10 mouse cellular contexts compared by ENCODE assay signal in genomic region chr11:119394210-119394609, GRCm38 (mm10). TPM values are rescaled to one million over a fixed set of nuclear protein-coding genes. Genes with fewer than 3 reads are reported as not detected.
A peak's percentile ranks its signal among the peaks of the same experiment; 100 is the strongest.
DNase-seq lines count a peak whose midpoint lies in the region; ATAC-seq and TF ChIP-seq lines count a peak whose summit lies in the region.
"Had no signal": no experiment of that assay in that cellular context is flagged by ENCODE, and none has a peak within 500 bp of the region (broad histone marks: within the 10 kb centered on the region; RNA-seq: fewer than 3 reads in every experiment).

No protein-coding gene starts in this region.

- intact Hi-C loops in left cerebral cortex, adult 2 months (cut with DNase I) = no loop called here

- peaks cover 9% of the 10 kb centered on the region; the same call in 1 of the 2 replicates for H3K36me3 ChIP-seq in heart, embryonic 14.5 days (ENCODE audit: control insufficient read depth, insufficient read depth, low read length)
- H3K36me3 ChIP-seq in megakaryocyte, embryonic 14.5 days (replicated peaks; ENCODE audit: low read length) = peaks cover 22% of the 10 kb centered on the region
- H3K36me3 ChIP-seq in limb, embryonic 13.5 days = no peaks in the 10 kb centered on the region
- H3K36me3 ChIP-seq in stomach, postnatal 0 days (ENCODE audit: control insufficient read depth, insufficient read depth, low read length) = 0 out of 2 replicates have a peak, but pooled peaks cover 2% of the 10 kb centered on the region
- H3K36me3 ChIP-seq: forebrain, embryonic 12.5 days had no signal

- ATAC-seq in heart, embryonic 14.5 days (ENCODE audit: insufficient number of reproducible peaks, insufficient read depth, low FRiP score, low read depth) = no peak
- ATAC-seq in megakaryocyte, adult 5-6 weeks (ENCODE audit: poor library complexity, severe bottlenecking) = no peak
- no peak for ATAC-seq in limb, embryonic 13.5 days (ENCODE audit: low FRiP score, low read depth)
- no peak for ATAC-seq in stomach, postnatal 0 days (ENCODE audit: low FRiP score, low TSS enrichment)

- TF ChIP-seq CTCF in stomach, postnatal 0 days (IDR thresholded peaks at IDR 0.05; ENCODE audit: low read depth) = no peak
- TF ChIP-seq CTCF in left cerebral cortex, adult 2 months (IDR thresholded peaks at IDR 0.05) = no peak

- no peak overlapping the region for H3K4me3 ChIP-seq in heart, embryonic 14.5 days (ENCODE audit: control insufficient read depth in 1 of 2, insufficient read depth in 1 of 2, low read depth in 1 of 2, low read length in 2 of 2)
- peak overlapping the region; percentile 96 for H3K4me3 ChIP-seq in megakaryocyte, embryonic 14.5 days (replicated peaks)
- no peak overlapping the region for H3K4me3 ChIP-seq in limb, embryonic 13.5 days
- H3K4me3 ChIP-seq in stomach, postnatal 0 days (ENCODE audit: low read depth, low read length) = peak overlapping the region; percentile 57
- H3K4me3 ChIP-seq in left cerebral cortex, adult 2 months = no peak overlapping the region
- H3K4me3 ChIP-seq: forebrain, embryonic 12.5 days had no signal

- no peaks in the 10 kb centered on the region for H3K27me3 ChIP-seq in heart, embryonic 14.5 days (ENCODE audit: control insufficient read depth, insufficient read depth, low read length)
- peaks cover 19% of the 10 kb centered on the region for H3K27me3 ChIP-seq in megakaryocyte, embryonic 14.5 days (replicated peaks)
- peaks cover 66% of the 10 kb centered on the region for H3K27me3 ChIP-seq in limb, embryonic 13.5 days
- no peaks in the 10 kb centered on the region for H3K27me3 ChIP-seq in stomach, postnatal 0 days (ENCODE audit: control insufficient read depth, insufficient read depth, low read length)

- peaks cover 21 to 30% of the 10 kb centered on the region in 2 experiments for H3K4me1 ChIP-seq in heart, embryonic 14.5 days (ENCODE audit: control insufficient read depth in 2 of 2, insufficient read depth in 2 of 2, low read length in 2 of 2)
- H3K4me1 ChIP-seq in megakaryocyte, embryonic 14.5 days = peaks cover 63% of the 10 kb centered on the region
- H3K4me1 ChIP-seq in limb, embryonic 13.5 days = peaks cover 35% of the 10 kb centered on the region
- no peaks in the 10 kb centered on the region; the same call in 1 of the 2 replicates for H3K4me1 ChIP-seq in stomach, postnatal 0 days (replicated peaks; ENCODE audit: control insufficient read depth, insufficient read depth)

- H3K4me2 ChIP-seq in heart, embryonic 14.5 days (ENCODE audit: low read length) = peak overlapping the region; percentile 96; the same call in 1 of the 2 replicates
- H3K4me2 ChIP-seq in limb, embryonic 13.5 days (replicated peaks) = peak overlapping the region; percentile 85
- peak overlapping the region; percentile 74 for H3K4me2 ChIP-seq in stomach, postnatal 0 days (replicated peaks; ENCODE audit: low read depth)

- H3K9ac ChIP-seq in heart, embryonic 14.5 days (ENCODE audit: low read length) = no peak overlapping the region; the same call in 1 of the 2 replicates
- 0 out of 2 replicates have a peak overlapping the region, but pooled peaks have one; percentile 20 for H3K9ac ChIP-seq in limb, embryonic 13.5 days
- H3K9ac ChIP-seq in stomach, postnatal 0 days (ENCODE audit: low read length) = peak overlapping the region; percentile 63; the same call in 1 of the 2 replicates
- H3K9ac ChIP-seq: forebrain, embryonic 12.5 days had no signal

- no peak for TF ChIP-seq EP300 in stomach, postnatal 0 days (optimal IDR thresholded peaks at IDR 0.05)

- 71% methylated on average over 6 of the region's 6 CpGs for WGBS in heart, embryonic 14.5 days
- WGBS in limb, embryonic 13.5 days = 54% methylated on average over 6 of the region's 6 CpGs
- 60% methylated on average over 6 of the region's 6 CpGs for WGBS in stomach, postnatal 0 days

- no peaks in the 10 kb centered on the region for H3K9me3 ChIP-seq in heart, embryonic 14.5 days (ENCODE audit: control insufficient read depth, low read length)
- no peaks in the 10 kb centered on the region for H3K9me3 ChIP-seq in megakaryocyte, embryonic 14.5 days
- H3K9me3 ChIP-seq in limb, embryonic 13.5 days = no peaks in the 10 kb centered on the region
- no peaks in the 10 kb centered on the region for H3K9me3 ChIP-seq in stomach, postnatal 0 days (ENCODE audit: control insufficient read depth, low read length)
- H3K9me3 ChIP-seq: forebrain, embryonic 12.5 days had no signal

- no peak for DNase-seq in heart, adult 9 months (ENCODE audit: low spot score in 2 of 2)
- peak; percentile 46 for DNase-seq in stomach, postnatal 0 days (ENCODE audit: low spot score)
- DNase-seq in adrenal gland, postnatal 25 days = no peak
- no peak for DNase-seq in left cerebral cortex, adult 2 months (ENCODE audit: extremely low spot score in 1 of 2, low spot score in 2 of 2)
- DNase-seq: cerebellum, postnatal 36 days had no signal

- H3K27ac ChIP-seq in heart, embryonic 14.5 days (replicated peaks in 1 of 2; ENCODE audit: control insufficient read depth in 1 of 2, insufficient read depth in 1 of 2, low read depth in 2 of 2, low read length in 2 of 2) = no peak overlapping the region
- no peak overlapping the region for H3K27ac ChIP-seq in limb, embryonic 13.5 days
- no peak overlapping the region for H3K27ac ChIP-seq in stomach, postnatal 0 days (replicated peaks)
- H3K27ac ChIP-seq in left cerebral cortex, adult 2 months = no peak overlapping the region
- H3K27ac ChIP-seq: forebrain, embryonic 12.5 days had no signal

RNA-seq across cellular contexts. Expression of gene Rnf213, which starts 1.3 kb away (rescaled TPM):
- polyA plus RNA-seq in heart, embryonic 14.5 days (2014; fragmentation: Nextera tagmentation; extraction: Ambion mirVana) = 12.0 and 12.4 TPM in 2 replicates
- 1.2 TPM in 1 of 2 replicates, not detected in the other for polyA plus RNA-seq in megakaryocyte, embryonic 14.5 days (2012; ENCODE audit: insufficient read depth, low replicate concordance)
- total RNA-seq in megakaryocyte, adult 5-6 weeks (2015) = 108 and 121 TPM in 2 replicates
- total RNA-seq in megakaryocyte, adult 5-6 weeks (2017) = 70.7 and 84.8 TPM in 2 replicates
- polyA plus RNA-seq in limb, embryonic 13.5 days (2015; fragmentation: Nextera tagmentation; extraction: Ambion mirVana) = 3.2 and 3.5 TPM in 2 replicates
- polyA plus RNA-seq in stomach, postnatal 0 days (2015; fragmentation: Nextera tagmentation; extraction: Ambion mirVana) = 4.4 and 5.5 TPM in 2 replicates
- total RNA-seq in adrenal gland, postnatal 25 days (2021) = 36.8 and 46.2 TPM in 2 replicates
- 1 to 10 TPM; 3.4 to 3.9 TPM for total RNA-seq in left cerebral cortex, adult 2 months (2021)

RNA-seq across cellular contexts. Expression of gene Slc26a11, which starts 38.9 kb away (rescaled TPM):
- 10.5 and 11.0 TPM in 2 replicates for polyA plus RNA-seq in heart, embryonic 14.5 days (2014; fragmentation: Nextera tagmentation; extraction: Ambion mirVana)
- 1.5 and 2.0 TPM in 2 replicates for polyA plus RNA-seq in megakaryocyte, embryonic 14.5 days (2012; ENCODE audit: insufficient read depth, low replicate concordance)
- total RNA-seq in megakaryocyte, adult 5-6 weeks (2015) = 4.8 and 6.0 TPM in 2 replicates
- total RNA-seq in megakaryocyte, adult 5-6 weeks (2017) = 1.2 and 3.4 TPM in 2 replicates
- polyA plus RNA-seq in limb, embryonic 13.5 days (2015; fragmentation: Nextera tagmentation; extraction: Ambion mirVana) = 11.8 and 12.4 TPM in 2 replicates
- 3.6 and 4.7 TPM in 2 replicates for polyA plus RNA-seq in stomach, postnatal 0 days (2015; fragmentation: Nextera tagmentation; extraction: Ambion mirVana)
- 9.5 and 13.1 TPM in 2 replicates for total RNA-seq in adrenal gland, postnatal 25 days (2021)
- total RNA-seq in left cerebral cortex, adult 2 months (2021) = 1 to 10 TPM; 3.9 TPM

RNA-seq across cellular contexts. Expression of gene Sgsh, which starts 38.9 kb away (rescaled TPM):
- 6.9 and 7.4 TPM in 2 replicates for polyA plus RNA-seq in heart, embryonic 14.5 days (2014; fragmentation: Nextera tagmentation; extraction: Ambion mirVana)
- 3.4 TPM in 1 of 2 replicates, not detected in the other for polyA plus RNA-seq in megakaryocyte, embryonic 14.5 days (2012; ENCODE audit: insufficient read depth, low replicate concordance)
- 12.9 and 15.0 TPM in 2 replicates for total RNA-seq in megakaryocyte, adult 5-6 weeks (2015)
- 12.9 and 15.8 TPM in 2 replicates for total RNA-seq in megakaryocyte, adult 5-6 weeks (2017)
- polyA plus RNA-seq in limb, embryonic 13.5 days (2015; fragmentation: Nextera tagmentation; extraction: Ambion mirVana) = 7.4 and 8.8 TPM in 2 replicates
- 6.7 and 7.7 TPM in 2 replicates for polyA plus RNA-seq in stomach, postnatal 0 days (2015; fragmentation: Nextera tagmentation; extraction: Ambion mirVana)
- 21.6 and 26.9 TPM in 2 replicates for total RNA-seq in adrenal gland, postnatal 25 days (2021)
- total RNA-seq in left cerebral cortex, adult 2 months (2021) = 1 to 10 TPM; 4.6 to 5.0 TPM

Comparison
In these comparisons a context has a peak if more than half of its experiments do, and no peak if none do; other contexts are left out.
1. H3K4me3 ChIP-seq: peak in megakaryocyte, embryonic 14.5 days (single experiment) and stomach, postnatal 0 days (single experiment); none in heart, embryonic 14.5 days (0 of 2), limb, embryonic 13.5 days (single experiment) and left cerebral cortex, adult 2 months (single experiment).
2. Peak in every context shown above with its lines, with median percentiles within 50 percentile points of each other: H3K4me2 ChIP-seq.